Mouse (Mus musculus) large intestine, adult 2 months (tissue): Measurements from ENCODE around the gene Pecam1. TPM values are rescaled to one million over a fixed set of nuclear protein-coding genes. Genes with fewer than 3 reads are reported as not detected.
A peak's percentile ranks its signal among the peaks of the same experiment; 100 is the strongest.

ENCODE experiments used
- DNase-seq: peaks from one replicate; pipeline ENCODE4 v3.0.0-alpha.2; 2012; ENCODE audit warnings: low read depth, low spot score
- WGBS: fragments of 180-500 bp; shearing (Covaris S2); methylation state at CpG from one replicate; pipeline ENCODE4 v1.1.7; 2018; 5-methylcytosine and 5-hydroxymethylcytosine counted together
- polyA plus RNA-seq: library from polyadenylated mRNA; depleted of rRNA; stranded (reverse); fragments of >200 nt; gene quantifications from 2 replicates; pipeline ENCODE4 v1.2.3, GENCODE M21; 2012

The Pecam1 gene
- polyA plus RNA-seq, 1 experiment: 15.8 TPM

DNA sequence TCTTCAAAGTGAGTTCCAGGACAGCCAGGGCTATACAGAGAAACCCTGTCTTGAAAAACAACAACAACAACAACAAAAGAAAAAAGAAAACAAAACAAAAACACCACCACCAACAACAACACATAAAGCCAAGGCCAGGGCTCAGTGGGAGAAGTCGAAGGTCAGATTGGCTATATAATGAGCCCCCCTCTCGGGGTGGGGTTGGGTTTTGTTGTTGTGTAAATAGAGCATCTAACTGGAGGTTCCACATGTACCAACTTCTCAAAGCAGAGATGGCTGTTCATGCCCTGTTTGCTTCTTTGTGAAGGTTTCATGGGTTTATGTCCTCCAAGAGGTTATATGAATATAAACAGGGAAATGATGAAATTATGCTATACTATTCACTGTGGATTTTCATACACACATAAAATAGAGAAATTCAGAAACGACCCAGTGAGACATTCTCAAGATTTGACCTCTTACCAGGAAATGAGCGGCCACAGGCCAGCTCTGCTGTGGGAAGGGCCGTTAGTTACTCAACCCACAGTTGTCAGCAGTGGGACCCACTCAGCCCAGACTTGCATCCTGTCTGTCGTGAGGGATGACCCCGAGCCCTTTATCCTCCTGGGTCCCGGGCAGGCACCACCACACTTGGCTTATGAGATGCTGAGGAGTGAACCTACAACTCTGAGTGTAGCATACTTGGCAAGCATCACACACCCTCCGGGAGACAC is 45.9 kb downstream of the Pecam1 start:
- WGBS: 64% methylated on average over 9 of the region's 9 CpGs

DNA sequence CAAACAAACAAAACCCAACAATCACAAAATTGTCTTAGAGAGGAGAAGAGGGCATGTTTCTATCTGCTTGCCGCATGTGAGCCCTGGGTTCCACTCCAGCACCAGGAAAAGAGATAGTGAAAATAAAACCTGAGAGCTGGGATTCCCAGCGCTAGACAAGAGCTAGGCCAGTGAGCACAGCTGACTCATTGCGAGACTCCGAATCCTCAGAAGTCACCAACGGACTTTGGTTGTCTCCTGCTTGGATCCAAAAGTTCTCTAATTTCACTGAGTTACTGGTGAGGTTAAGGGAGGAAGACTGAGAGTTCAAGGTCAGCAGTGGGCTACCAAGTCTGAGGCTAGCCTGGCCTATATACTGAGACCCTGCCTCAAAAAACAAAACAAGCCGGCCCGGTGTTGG is 46.5 kb downstream of the Pecam1 start:
- 84% methylated on average over 7 of the region's 7 CpGs for WGBS
- no peak for DNase-seq

More for the DNA sequence above, 45.9 kb downstream of the Pecam1 start:
- DNase-seq: no peak

DNA sequence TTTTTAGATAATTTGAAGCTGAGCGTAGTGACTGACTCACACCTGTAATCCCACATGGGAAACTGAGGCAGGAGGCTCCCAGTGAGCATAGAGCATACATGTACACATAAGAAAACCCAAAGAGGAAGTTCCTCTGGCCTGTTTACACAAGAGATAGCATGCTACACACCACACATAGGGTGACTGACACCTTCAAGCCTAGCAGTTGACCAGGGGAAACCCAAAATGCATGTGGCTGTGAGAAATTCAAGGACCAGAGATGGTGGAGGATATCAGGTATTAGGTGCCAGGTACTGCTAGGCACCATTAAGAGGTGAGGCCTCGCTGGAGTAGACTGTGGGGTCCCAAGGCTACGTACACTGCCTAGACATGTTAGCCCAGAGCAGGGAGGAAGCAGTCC is 47.8 kb downstream of the Pecam1 start:
- DNase-seq: no peak
- 93% methylated on average over 3 of the region's 3 CpGs for WGBS

DNA sequence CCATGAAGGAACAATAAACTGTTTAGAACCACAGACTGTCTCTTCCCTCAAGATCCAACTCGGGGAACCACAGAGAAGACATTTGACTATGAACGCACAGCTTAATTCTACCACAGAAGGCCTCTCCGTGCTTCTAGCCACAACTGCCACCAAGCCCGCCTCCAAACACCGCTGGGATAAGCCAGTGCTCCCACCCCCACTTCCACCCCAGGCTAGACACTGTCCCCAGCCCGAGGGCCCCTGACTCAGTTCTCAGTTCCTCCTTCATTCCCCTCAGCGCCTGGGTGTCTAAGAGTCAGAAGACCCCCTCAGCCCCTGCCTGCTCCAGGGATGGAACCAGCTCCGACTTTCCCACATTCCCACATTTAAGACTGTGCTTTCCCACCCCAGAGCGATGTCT is 48.8 kb downstream of the Pecam1 start:
- WGBS: 75% methylated on average over 9 of the region's 9 CpGs
- DNase-seq: no peak

DNA sequence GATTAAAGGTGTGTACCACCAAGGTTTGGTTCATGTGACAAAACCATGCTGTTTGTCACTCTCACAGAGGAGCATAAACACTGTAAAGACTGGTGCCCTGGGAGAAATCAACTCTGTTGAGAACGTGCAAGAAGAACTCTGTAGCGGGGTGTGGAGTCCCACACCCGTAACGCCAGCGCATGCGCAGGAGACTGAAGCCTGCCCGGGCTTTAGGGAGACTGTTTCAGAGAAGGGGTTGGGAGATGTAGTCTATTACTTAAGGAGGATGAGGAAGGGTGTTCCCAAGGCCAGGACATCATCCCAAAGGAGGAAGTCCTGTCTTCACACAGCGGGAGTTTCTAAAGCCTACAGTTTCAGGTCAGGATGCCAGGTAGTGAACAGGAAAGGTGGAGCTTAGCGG is 51.3 kb downstream of the Pecam1 start:
- no peak for DNase-seq
- 93% methylated on average over 9 of the region's 9 CpGs for WGBS

DNA sequence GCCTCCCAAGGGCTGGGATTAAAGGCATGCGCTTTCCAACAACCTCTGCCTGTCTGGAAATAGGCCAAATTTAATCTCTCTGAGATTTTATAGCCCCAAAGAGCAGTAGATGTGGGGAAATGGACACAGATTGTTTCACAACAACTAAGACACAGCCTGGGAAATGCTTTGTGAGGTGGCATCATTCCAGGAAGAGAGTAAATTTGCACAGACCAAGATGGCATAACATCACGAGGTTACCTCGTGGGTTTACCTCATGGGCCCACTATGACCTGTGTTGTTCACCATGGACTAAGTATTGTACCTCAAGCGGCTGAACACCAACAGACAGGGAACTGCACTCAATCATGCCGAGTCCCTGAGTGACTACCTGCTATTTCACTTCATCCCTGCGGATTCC is 52.1 kb downstream of the Pecam1 start:
- 67% methylated on average over 6 of the region's 6 CpGs for WGBS
- no peak for DNase-seq

DNA sequence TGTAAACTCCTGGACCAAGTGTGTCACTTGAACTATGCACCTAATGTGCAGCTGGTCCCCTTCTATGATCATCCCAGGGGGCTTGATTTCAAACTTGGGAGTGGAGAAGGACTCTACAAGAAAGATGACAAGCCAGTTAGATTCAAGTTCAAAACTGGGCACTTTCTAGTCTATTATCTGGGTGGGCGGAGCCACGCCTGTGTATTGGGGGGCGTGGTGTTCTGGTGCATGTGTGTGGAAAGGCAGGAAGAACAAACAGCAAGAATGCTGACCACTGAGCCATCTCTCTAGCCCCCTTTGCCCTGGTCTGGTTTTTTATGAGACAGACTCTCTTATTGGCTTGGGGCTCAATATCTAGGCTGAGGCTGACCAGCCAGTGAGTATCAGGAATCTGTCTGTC is 54.5 kb downstream of the Pecam1 start:
- WGBS: 83% methylated on average over 3 of the region's 3 CpGs
- no peak for DNase-seq

DNA sequence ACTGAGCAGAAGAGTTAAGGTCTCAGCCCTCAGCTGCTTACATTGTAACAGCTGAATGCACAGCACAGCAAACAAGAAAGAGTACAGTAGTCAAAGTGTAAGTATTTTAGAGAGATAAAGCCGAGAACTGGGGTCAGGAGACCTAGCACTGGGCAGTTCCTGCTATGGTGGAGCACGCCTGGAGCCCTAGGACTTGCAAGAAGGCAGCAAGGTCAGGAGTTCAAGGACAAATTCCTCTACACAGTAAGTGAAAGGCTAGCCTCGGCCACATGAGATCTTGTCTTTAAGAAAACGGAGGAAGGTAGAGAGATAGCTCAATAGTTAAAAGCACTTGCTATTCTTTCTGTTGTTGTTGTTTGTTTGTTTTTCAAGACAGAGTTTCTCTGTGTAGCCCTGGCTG is 57.5 kb downstream of the Pecam1 start:
- no peak for DNase-seq
- 82% methylated on average over 4 of the region's 4 CpGs for WGBS

DNA sequence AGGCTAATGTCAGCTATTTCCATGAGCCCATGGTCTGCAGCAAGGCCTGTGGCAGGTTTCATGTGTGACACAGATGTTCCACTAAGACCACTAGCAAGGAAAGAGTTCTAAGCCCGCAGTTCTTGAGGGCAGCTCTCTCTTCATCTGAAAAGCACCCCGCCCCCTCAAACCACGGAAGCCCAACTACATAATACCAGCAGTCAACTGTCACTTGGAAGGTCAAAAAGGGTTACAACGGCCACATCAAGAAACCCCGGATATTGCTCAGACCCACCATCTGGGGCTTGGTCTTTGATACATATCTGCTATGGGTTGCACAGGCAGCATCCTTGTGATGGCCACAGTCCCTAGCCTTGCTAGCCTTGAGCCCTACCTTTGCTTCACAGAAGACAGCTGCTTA is 62.1 kb downstream of the Pecam1 start:
- DNase-seq: no peak
- WGBS: 75% methylated on average over 5 of the region's 5 CpGs

DNA sequence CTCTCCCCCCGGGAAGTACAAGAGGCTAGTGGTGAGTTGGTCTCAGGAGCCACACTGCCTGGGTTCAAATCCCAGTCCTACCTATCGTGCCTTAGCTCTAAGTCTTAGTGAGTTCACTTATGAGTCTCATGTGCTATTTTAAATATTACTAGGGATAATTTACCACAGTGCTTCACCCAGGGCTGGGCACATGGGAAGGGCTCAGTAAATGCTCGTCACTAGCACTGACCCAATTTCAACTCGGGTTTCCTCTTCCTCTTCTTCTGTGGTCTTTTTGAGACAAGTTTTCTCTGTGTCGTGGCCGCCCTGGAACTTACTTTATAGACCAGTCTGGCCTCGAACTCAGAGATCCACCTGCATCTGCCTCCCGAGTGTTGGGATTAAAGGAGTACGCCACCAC is 63.1 kb downstream of the Pecam1 start:
- 79% methylated on average over 9 of the region's 9 CpGs for WGBS
- DNase-seq: no peak

DNA sequence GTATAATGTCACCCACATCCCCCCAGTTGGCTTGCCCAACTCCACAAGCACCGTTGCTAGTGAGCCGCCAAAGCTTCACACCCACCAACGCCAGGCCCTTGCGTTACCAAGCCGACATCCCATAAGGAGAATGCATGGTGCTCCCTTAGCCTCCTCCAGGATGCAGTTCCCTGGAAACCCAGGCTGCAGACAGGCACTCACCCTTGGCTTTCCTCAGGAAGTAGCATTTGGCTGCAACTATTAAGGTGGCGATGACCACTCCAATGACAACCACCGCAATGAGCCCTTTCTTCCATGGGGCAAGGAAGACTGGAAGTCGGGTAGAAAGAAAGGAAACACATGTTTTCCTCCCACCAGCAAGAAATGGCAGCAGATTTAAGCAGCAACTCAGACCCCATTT is 66.4 kb downstream of the Pecam1 start:
- WGBS: 87% methylated on average over 8 of the region's 8 CpGs
- no peak for DNase-seq

DNA sequence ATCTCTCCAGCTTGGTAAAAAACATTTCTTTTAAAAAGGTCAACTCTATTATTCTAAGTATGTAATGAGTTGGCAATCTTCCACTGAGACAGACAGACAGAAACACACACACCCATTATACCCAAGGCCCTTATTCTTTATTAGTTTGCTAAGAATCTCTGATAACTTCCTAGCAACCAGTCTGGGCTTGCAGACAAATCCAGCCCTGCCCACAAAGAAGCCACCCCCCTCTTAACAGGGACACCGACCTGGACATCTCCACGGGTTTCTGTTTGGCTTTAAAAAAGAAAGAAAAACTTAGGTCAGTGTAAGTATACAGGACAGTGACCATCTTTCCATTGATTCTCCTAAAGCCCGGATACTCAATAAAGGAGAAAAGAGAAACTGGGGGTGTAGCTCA is 67.1 kb downstream of the Pecam1 start:
- DNase-seq: no peak
- WGBS: 32% methylated on average over 3 of the region's 3 CpGs

DNA sequence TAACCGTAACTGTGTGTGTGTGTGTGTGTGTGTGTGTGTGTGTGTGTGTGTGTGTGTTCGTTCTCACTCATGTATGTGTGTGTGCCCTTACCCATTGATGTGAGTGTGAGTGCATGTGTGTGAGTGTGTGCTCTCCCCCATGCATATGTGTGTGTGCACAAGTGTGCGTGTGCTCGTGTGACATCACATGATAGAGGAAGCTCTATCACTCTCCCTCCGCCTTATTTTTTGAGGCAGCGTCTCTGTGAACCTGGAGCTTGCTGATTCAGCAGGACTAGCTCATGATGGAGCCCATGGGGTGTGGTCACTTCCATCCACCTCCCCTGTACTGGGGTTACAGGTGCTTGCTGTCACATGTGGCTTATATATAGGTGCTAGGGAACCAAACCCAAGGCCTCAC is 69.3 kb downstream of the Pecam1 start:
- no peak for DNase-seq
- 84% methylated on average over 6 of the region's 6 CpGs for WGBS

DNA sequence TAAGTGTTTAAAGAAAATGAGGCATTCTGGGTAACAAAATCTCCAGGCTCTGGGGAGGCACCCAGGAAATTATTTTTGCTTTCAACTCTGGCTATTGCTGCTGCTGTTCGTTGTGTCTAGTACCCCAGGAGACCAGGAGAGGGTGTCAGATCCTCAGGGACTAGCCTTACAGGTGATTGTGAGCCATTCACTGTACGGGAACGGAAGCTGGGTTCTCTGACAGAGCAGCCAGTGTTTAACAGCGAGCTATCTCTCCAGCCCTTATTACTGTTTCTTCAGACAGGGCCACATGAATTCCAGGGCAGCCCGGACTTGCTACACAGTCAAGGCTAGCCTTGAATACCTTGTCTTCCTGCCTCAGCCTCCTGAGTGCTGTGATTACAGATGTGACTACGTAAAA is 70.6 kb downstream of the Pecam1 start:
- WGBS: 26% methylated on average over 6 of the region's 6 CpGs

DNA sequence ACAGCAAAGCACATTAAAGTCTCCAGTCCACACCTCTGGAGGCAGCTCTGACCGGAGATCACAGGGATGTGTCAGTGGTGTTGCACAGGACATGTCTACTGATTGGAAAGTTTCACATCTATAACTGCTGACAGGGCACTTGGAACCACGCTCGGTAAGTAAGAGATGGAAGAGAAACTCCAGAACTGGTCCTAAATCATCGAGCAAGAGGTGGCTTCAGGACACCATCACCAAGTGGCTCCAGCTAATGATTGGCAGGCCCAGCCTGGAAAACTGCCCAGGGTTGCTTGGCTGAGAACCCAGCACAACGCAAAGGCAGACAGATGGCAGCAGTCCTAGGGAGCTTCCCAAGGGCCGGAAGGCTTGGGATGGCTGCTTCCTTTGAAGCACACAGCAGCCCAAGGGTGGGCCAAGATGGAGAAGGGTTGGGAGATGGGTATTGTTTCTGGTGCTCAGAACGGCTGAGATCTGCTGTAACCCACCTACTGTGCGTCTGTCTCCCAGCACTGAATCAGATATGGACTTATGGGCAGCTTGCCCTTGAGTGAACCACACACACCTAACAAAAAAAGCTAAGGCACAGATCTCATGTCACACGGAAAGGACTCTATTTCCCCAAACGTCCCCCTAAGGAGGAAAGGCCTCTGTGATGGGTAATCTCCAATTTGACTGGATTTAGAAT is 72.4 kb downstream of the Pecam1 start:
- WGBS: 57% methylated on average over 10 of the region's 10 CpGs
- DNase-seq: no peak

More for the DNA sequence above, 70.6 kb downstream of the Pecam1 start:
- peak; percentile 45 for DNase-seq

DNA sequence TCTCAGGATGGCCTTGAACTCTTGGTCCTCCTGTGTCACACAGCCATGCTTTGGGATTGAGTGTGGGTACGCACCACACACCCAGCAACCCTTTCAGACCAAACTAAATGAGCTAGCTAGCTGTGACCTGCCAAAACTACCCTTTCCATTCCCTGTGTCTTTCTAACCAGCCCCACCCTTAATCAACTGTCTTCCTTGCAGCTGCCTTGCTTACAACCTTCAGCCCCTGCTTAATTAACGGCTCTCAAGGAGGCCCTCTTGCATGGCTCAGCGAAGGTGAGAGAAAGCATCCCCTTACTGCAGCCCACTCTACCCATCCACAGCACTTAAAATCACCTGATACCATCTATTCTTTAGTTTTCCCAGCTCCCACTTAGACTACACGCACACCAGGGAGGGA is 73.1 kb downstream of the Pecam1 start:
- 88% methylated on average over 4 of the region's 4 CpGs for WGBS

DNA sequence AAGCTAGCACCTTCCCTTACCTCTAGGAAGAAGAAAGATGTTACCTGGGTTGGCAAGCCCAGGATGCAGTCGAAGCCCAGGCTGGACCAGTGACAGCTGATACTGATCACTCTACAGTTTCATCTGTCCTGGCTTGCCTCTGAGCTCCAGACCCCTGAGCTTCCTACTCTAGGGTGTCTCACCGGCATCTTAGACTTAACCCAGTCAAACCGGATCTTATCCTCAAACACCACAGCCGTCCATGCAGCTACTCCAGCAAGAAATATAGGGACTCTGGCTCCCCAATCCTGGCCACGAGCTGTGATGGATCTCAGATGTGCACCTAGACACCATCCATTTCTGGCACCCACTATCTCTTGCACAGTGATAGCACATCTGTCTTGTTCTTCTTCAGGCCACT is 74.6 kb downstream of the Pecam1 start:
- no peak for DNase-seq
- 90% methylated on average over 5 of the region's 5 CpGs for WGBS

More for the DNA sequence above, 73.1 kb downstream of the Pecam1 start:
- no peak for DNase-seq

DNA sequence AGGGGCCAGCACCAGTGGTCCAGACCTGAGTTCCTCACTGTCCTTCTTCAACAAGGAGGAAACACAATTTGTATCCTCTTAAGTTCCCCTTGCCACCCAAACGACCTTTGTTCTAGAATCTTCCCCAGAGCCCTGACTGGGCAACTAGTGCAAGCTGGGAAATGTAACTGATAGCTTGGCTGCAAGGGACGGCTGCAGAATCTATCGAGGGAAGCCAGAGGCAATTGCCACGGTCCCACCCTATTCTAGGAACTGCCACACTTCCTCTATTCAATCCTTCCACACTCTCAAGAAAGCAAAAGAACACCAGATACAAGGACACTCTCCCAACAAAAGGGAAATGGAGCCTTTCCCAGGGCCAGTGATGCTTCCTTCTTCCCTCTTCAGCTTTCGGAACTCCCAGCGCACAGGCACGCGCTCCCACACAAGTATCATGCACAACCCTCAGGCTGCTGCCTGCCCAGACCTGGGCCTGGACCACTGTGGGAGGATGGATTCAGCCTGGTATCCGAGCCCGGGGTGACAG is 75.2 kb downstream of the Pecam1 start:
- no peak for DNase-seq
- 50% methylated on average over 10 of the region's 10 CpGs for WGBS

DNA sequence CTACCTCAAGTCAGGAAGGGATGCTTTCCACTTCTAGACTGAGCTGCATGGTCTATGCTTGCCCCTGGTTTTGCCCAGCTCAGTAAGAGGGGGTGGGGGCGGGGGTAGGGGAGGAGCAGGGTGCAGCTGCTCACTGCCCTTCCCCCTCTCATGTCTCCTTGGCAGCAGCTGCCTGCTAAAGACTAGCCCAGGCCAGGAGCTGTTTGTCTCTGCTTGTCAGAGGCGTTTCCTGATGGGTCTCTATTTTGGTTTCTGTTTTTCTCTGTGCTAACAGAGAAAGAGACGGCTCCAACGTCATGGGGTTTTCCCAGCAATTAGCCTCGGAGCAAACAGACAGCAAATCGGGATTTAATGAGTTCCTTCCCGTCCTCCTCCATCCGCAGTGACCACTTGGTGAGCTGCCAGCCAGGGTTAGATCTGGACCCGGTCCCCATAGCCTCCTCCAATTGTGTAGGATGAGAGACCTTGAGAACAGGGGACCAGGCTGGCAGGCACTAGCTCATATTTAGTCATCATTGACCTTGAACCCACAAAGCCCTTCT is 75.7 kb downstream of the Pecam1 start:
- 2% methylated on average over 9 of the region's 9 CpGs for WGBS
- DNase-seq: no peak

DNA sequence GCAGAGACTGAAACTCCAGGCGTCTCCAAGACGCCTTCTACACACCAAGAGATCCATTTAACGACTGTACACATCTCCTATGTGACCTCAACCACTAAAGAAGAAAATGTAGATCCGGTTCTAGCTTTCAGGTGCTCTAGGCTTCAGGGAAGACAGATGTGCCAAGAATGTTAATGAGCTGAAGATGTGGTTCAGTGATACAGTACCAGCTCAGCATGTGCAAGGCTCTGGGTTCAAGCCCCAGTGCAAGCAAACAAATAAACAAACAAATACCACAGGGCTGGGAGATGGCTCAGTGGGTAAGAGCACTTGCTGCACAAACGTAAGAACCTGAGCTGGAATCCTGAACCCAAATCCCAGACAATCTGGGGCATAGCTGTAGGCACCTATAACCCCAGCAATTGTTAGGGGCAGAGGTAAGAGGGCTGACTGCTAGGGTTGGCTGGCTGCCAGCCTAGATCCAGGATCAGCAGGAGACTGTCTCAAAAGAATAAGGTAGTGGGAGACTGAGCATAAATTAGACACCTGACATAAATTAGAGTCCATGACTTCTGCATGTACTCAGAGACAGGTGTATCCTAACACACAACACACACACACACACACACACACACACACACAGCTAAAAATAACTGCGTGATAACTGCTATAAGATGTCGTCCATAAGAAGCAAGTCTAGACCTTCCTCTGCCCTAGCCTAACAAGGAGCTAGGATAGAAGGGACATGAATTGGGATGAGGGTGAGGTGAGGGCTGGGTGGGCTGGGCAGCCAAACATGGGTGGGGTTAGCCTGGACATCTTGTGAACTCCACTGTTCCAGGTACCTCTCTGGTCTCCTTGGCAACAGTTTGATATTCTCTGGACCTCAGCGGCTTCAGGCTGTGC is 76.5 kb downstream of the Pecam1 start:
- DNase-seq: no peak
- WGBS: 57% methylated on average over 8 of the region's 8 CpGs
